Mouse (Mus musculus) T-helper 1 cell (primary cell): ENCODE results near the gene Crlf2.

Experiments
- in situ Hi-C: fragments of 300-600 bp; cut with MboI, MseI; formaldehyde crosslinking; loops from one replicate; pipeline ENCODE4 v1.15.1; 2025; ENCODE audit warnings: high pct_unique_total_duplicates

Crlf2 gene

GRCm38 (mm10) chr5:109558404-109559160, at the start of gene Crlf2:
TSS of gene Crlf2 (minus strand) at chr5:109558993.
- in situ Hi-C loops: loop anchor here (10.0 kb wide), 2 partner anchors 366 to 546 kb away; partner anchors contain the start of genes Gm15446 and Gtpbp6

- in situ Hi-C loops: loop anchor here (5.0 kb wide), 1 partner anchor 415 kb away; no protein-coding TSS in a partner anchor
Measured at GRCm38 (mm10) chr5:109602585-109602984, 43.8 kb upstream of the Crlf2 start.

- in situ Hi-C loops: loop anchor here (5.0 kb wide), 1 partner anchor 416 kb away; no protein-coding TSS in a partner anchor
Measured at GRCm38 (mm10) chr5:109601080-109601479, 42.3 kb upstream of the Crlf2 start.

GRCm38 (mm10) chr5:109598876-109599275, 40.1 kb upstream of the Crlf2 start:
- in situ Hi-C loops: no loop called here

GRCm38 (mm10) chr5:109596647-109597046, 37.9 kb upstream of the Crlf2 start:
- in situ Hi-C loops: no loop called here

- in situ Hi-C loops: loop anchor here (10.0 kb wide), 1 partner anchor 1308 kb away; no protein-coding TSS in a partner anchor
Measured at GRCm38 (mm10) chr5:109562829-109563228, 4.0 kb upstream of the Crlf2 start.

GRCm38 (mm10) chr5:109559191-109559590, 398 bp upstream of the Crlf2 start:
- in situ Hi-C loops: loop anchor here (10.0 kb wide), 2 partner anchors 366 to 546 kb away; partner anchors contain the start of genes Gm15446 and Gtpbp6

- in situ Hi-C loops: loop anchor here (10.0 kb wide), 2 partner anchors 367 to 547 kb away; partner anchors contain the start of genes Gm15446 and Gtpbp6
Measured at GRCm38 (mm10) chr5:109558123-109558403, 730 bp downstream of the Crlf2 start.

GRCm38 (mm10) chr5:109557321-109558122, 1.3 kb downstream of the Crlf2 start:
- in situ Hi-C loops: loop anchor here (10.0 kb wide), 2 partner anchors 367 to 547 kb away; partner anchors contain the start of genes Gm15446 and Gtpbp6

GRCm38 (mm10) chr5:109556591-109557320, 2.0 kb downstream of the Crlf2 start:
- in situ Hi-C loops: loop anchor here (10.0 kb wide), 2 partner anchors 368 to 548 kb away; partner anchors contain the start of genes Gm15446 and Gtpbp6

GRCm38 (mm10) chr5:109555676-109556571, 2.9 kb downstream of the Crlf2 start:
- in situ Hi-C loops: loop anchor here (10.0 kb wide), 2 partner anchors 369 to 549 kb away; partner anchors contain the start of genes Gm15446 and Gtpbp6

- in situ Hi-C loops: loop anchor here (10.0 kb wide), 2 partner anchors 370 to 550 kb away; partner anchors contain the start of genes Gm15446 and Gtpbp6
Measured at GRCm38 (mm10) chr5:109555236-109555675, 3.5 kb downstream of the Crlf2 start.

- in situ Hi-C loops: loop anchor here (10.0 kb wide), 2 partner anchors 370 to 550 kb away; partner anchors contain the start of genes Gm15446 and Gtpbp6
Measured at GRCm38 (mm10) chr5:109554091-109555050, 4.4 kb downstream of the Crlf2 start.

- in situ Hi-C loops: loop anchor here (10.0 kb wide), 2 partner anchors 371 to 551 kb away; partner anchors contain the start of genes Gm15446 and Gtpbp6
Measured at GRCm38 (mm10) chr5:109553160-109553930, 5.4 kb downstream of the Crlf2 start.

GRCm38 (mm10) chr5:109552541-109552940, 6.3 kb downstream of the Crlf2 start:
- in situ Hi-C loops: loop anchor here (10.0 kb wide), 2 partner anchors 372 to 552 kb away; partner anchors contain the start of genes Gm15446 and Gtpbp6

- in situ Hi-C loops: loop anchor here (10.0 kb wide), 2 partner anchors 373 to 553 kb away; partner anchors contain the start of genes Gm15446 and Gtpbp6
Measured at GRCm38 (mm10) chr5:109552116-109552515, 6.7 kb downstream of the Crlf2 start.

GRCm38 (mm10) chr5:109551041-109551765, 7.6 kb downstream of the Crlf2 start:
- in situ Hi-C loops: loop anchor here (10.0 kb wide), 2 partner anchors 374 to 554 kb away; partner anchors contain the start of genes Gm15446 and Gtpbp6
